Mouse (Mus musculus) liver, adult 2 months (tissue): ENCODE results near the gene Hint2.

Experiments
- CTCF ChIP-seq: fragments of 200-500 bp; IDR thresholded peaks from 2 replicates; pipeline ENCODE4 v1.5.1; 2011; ENCODE audit warnings: low read depth, low read length, control low read depth
- POLR2A ChIP-seq: fragments of 200-500 bp; IDR thresholded peaks from 2 replicates; pipeline ENCODE4 v1.6.1; 2011; ENCODE audit warnings: low read length, control low read depth; ENCODE audit not compliant: insufficient read depth; ENCODE audit errors: extremely low read depth

- TF ChIP-seq POLR2A (no peak), CTCF (no peak)
Measured at GRCm38 (mm10) chr4:43694439-43695248, 38.4 kb upstream of the Hint2 start.
